Mouse (Mus musculus) heart, postnatal 0 days (tissue): ENCODE measurements at regions not wholly inside any gene's neighbourhood (a gene's known extent, or its start where the extent isn't known, plus 50 kb on each side); places are given as distances from the start of the nearest gene placed in this dataset.

Experiments
- ATAC-seq: fragments of 200-750 bp; cut with Nextera tagmentation; 2 replicates; pipeline ENCODE4 v1.8.0; 2017; ENCODE audit warnings: low read depth, moderate number of reproducible peaks, moderate library complexity; ENCODE audit not compliant: insufficient read depth
- DNase-seq: peaks from one replicate; pipeline ENCODE4 v3.0.0-alpha.2; 2016; ENCODE audit warnings: low spot score
- H3K27ac ChIP-seq: fragments of 300-500 bp; sonication (generic); 2 replicates; pipeline ENCODE4 v1.5.1; 2014; ENCODE audit warnings: low read depth, mild to moderate bottlenecking
- H3K27me3 ChIP-seq: fragments of 300-500 bp; sonication (generic); 2 replicates; pipeline ENCODE4 v1.6.1; 2014; ENCODE audit warnings: low read length, mixed read lengths; ENCODE audit not compliant: control insufficient read depth, insufficient read depth
- H3K36me3 ChIP-seq: fragments of 300-500 bp; sonication (generic); replicated peaks from 2 replicates; pipeline ENCODE4 v1.6.1; 2014; ENCODE audit warnings: low read length, mixed read lengths; ENCODE audit not compliant: control insufficient read depth, insufficient read depth
- H3K4me1 ChIP-seq: fragments of 300-500 bp; sonication (generic); 2 replicates; pipeline ENCODE4 v1.6.1; 2014; ENCODE audit warnings: antibody characterized with exemption; ENCODE audit not compliant: control insufficient read depth, insufficient read depth
- H3K4me2 ChIP-seq: fragments of 300-500 bp; sonication (generic); 2 replicates; pipeline ENCODE4 v1.6.1; 2014; ENCODE audit warnings: low read depth, mild to moderate bottlenecking, low read length, moderate library complexity
- H3K4me3 ChIP-seq: fragments of 300-500 bp; sonication (generic); 2 replicates; pipeline ENCODE4 v1.5.1; 2014; ENCODE audit warnings: low read depth, low read length
- H3K9ac ChIP-seq: fragments of 300-500 bp; sonication (generic); replicated peaks from 2 replicates; pipeline ENCODE4 v1.6.1; 2014; ENCODE audit warnings: low read depth, low read length, mixed read lengths
- H3K9me3 ChIP-seq: fragments of 300-500 bp; sonication (generic); replicated peaks from 2 replicates; pipeline ENCODE4 v1.6.1; 2016; ENCODE audit warnings: low read length; ENCODE audit not compliant: control insufficient read depth
- CTCF ChIP-seq: IDR thresholded peaks from 2 replicates; pipeline ENCODE4 v1.5.1; 2016; ENCODE audit warnings: antibody characterized with exemption, control low read depth, low read depth
- EP300 ChIP-seq: IDR thresholded peaks from 2 replicates; pipeline ENCODE4 v1.6.1; 2016; ENCODE audit warnings: antibody characterized with exemption, low read depth
- WGBS: fragments of 180-500 bp; shearing (Covaris S2); extraction: QIAGEN DNeasy Blood & Tissue Kit; methylation state at CpG from one replicate; pipeline ENCODE4 v1.1.7; 2014; 5-methylcytosine and 5-hydroxymethylcytosine counted together

- H3K27ac ChIP-seq, result no peak overlapping the region
- WGBS, result 60% methylated on average over 3 of the region's 3 CpGs
- DNase-seq (no peak), ATAC-seq (no peak)
- H3K9me3 ChIP-seq, result no peaks in the 10 kb centered on the region
- no peak overlapping the region for H3K9ac ChIP-seq
- H3K4me1 ChIP-seq, result no peaks in the 10 kb centered on the region
- H3K27me3 ChIP-seq, result no peaks in the 10 kb centered on the region
- no peak for TF ChIP-seq CTCF
- no peak for TF ChIP-seq EP300
- no peak overlapping the region for H3K4me2 ChIP-seq
- no peaks in the 10 kb centered on the region for H3K36me3 ChIP-seq
- no peak overlapping the region for H3K4me3 ChIP-seq
These were observed 308.2 kb upstream of the Hnrnpa3 start for GRCm38 (mm10) chr2:75350902-75351301.

DNA sequence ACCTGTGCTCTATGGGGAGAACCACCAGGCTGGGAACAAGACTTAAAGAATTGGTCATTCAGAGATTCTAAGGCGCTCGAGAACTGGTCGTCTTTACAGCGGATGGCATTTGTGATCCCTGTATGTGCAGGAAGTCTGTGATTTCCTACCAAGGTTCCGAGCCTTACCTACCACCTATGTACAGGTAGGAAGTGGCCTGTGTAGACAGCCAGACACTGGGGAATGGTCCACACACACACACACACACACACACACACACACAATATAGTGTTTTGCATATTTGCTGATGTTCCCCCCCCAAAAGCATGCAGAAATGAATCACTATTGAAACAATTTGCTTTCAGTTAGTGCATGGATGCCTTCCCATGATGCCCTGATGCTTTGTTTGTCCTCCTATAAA, 307.1 kb upstream of the Hnrnpa3 start:
- ATAC-seq (no peak), DNase-seq (no peak)
- Histone ChIP-seq H3K4me2 (no peak overlapping the region), H3K9me3 (no peaks in the 10 kb centered on the region), H3K27ac (no peak overlapping the region), H3K36me3 (no peaks in the 10 kb centered on the region), H3K27me3 (no peaks in the 10 kb centered on the region), H3K4me1 (no peaks in the 10 kb centered on the region), H3K4me3 (no peak overlapping the region), H3K9ac (no peak overlapping the region)
- TF ChIP-seq CTCF (no peak), EP300 (no peak)
- WGBS, result 82% methylated on average over 5 of the region's 5 CpGs

DNA sequence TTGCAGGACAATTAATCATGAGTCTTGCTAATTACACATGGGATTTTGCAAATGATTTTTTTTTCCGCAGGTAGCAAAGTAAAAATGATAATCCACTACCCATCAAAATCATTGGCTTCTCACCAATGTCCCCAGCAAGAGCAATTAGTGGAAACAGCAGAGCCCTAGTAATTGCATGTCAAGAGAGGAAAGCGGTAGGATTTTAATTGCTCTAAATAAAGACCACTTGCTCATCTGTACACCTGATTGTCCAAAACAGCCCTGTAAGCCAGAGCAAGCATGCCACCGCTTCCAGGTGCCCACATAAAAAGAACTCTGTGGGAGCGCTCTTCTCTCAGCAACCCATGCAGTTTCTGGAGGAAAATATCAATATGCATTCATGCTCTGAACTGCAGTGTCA, 306.5 kb upstream of the Hnrnpa3 start:
- Histone ChIP-seq H3K4me1 (no peaks in the 10 kb centered on the region), H3K4me3 (no peak overlapping the region), H3K9ac (no peak overlapping the region), H3K36me3 (no peaks in the 10 kb centered on the region), H3K27ac (no peak overlapping the region), H3K4me2 (no peak overlapping the region), H3K9me3 (no peaks in the 10 kb centered on the region), H3K27me3 (no peaks in the 10 kb centered on the region)
- WGBS, result 92% methylated on average over 4 of the region's 4 CpGs
- no peak for ATAC-seq
- no peak for DNase-seq
- TF ChIP-seq CTCF (no peak), EP300 (no peak)

- no peak overlapping the region for H3K4me2 ChIP-seq
- no peak overlapping the region for H3K4me3 ChIP-seq
- ATAC-seq (no peak), DNase-seq (no peak)
- no peaks in the 10 kb centered on the region for H3K9me3 ChIP-seq
- no peaks in the 10 kb centered on the region for H3K36me3 ChIP-seq
- no peak overlapping the region for H3K9ac ChIP-seq
- no peaks in the 10 kb centered on the region for H3K4me1 ChIP-seq
- TF ChIP-seq CTCF, result no peak
- H3K27ac ChIP-seq, result no peak overlapping the region
- no peaks in the 10 kb centered on the region for H3K27me3 ChIP-seq
- 67% methylated on average over 8 of the region's 8 CpGs for WGBS
These were observed 302.2 kb upstream of the Hnrnpa3 start for GRCm38 (mm10) chr2:75356691-75357375.

- TF ChIP-seq CTCF (no peak), EP300 (no peak)
- Histone ChIP-seq H3K4me1 (no peaks in the 10 kb centered on the region), H3K4me2 (no peak overlapping the region), H3K36me3 (no peaks in the 10 kb centered on the region), H3K27me3 (no peaks in the 10 kb centered on the region), H3K27ac (no peak overlapping the region), H3K9ac (no peak overlapping the region), H3K9me3 (no peaks in the 10 kb centered on the region), H3K4me3 (no peak overlapping the region)
- DNase-seq, result no peak
- ATAC-seq, result no peak
- WGBS, result 75% methylated on average over 2 of the region's 2 CpGs
These were observed 301.5 kb upstream of the Hnrnpa3 start for GRCm38 (mm10) chr2:75357516-75357915.

DNA sequence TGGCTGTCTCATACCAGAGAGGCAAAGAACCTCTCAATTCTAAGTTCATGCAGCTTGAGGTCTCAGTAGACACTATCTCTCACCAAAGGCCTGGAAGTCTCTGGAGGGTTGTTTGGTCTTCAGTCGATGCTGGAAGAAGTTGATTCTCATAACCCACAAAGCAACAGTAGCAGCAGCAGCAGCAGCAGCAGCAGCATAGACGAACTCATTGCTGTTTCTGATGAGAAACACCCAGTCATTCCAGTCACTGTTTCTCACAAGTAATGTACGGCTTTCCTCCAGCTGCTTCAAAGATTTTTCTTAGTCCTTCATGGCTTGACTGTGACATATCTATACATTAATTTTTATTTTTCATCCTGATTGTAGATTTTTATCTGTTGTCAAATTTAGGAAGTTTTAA, 298.1 kb upstream of the Hnrnpa3 start:
- ATAC-seq (no peak), DNase-seq (no peak)
- Histone ChIP-seq H3K4me1 (no peaks in the 10 kb centered on the region), H3K27me3 (no peaks in the 10 kb centered on the region), H3K36me3 (no peaks in the 10 kb centered on the region), H3K4me3 (no peak overlapping the region), H3K9me3 (no peaks in the 10 kb centered on the region), H3K4me2 (no peak overlapping the region), H3K27ac (no peak overlapping the region), H3K9ac (no peak overlapping the region)
- TF ChIP-seq EP300 (no peak), CTCF (no peak)
- WGBS, result 66% methylated on average over 3 of the region's 3 CpGs
